Mouse (Mus musculus): Measurements from ENCODE around the gene Tubgcp6.

DNA sequence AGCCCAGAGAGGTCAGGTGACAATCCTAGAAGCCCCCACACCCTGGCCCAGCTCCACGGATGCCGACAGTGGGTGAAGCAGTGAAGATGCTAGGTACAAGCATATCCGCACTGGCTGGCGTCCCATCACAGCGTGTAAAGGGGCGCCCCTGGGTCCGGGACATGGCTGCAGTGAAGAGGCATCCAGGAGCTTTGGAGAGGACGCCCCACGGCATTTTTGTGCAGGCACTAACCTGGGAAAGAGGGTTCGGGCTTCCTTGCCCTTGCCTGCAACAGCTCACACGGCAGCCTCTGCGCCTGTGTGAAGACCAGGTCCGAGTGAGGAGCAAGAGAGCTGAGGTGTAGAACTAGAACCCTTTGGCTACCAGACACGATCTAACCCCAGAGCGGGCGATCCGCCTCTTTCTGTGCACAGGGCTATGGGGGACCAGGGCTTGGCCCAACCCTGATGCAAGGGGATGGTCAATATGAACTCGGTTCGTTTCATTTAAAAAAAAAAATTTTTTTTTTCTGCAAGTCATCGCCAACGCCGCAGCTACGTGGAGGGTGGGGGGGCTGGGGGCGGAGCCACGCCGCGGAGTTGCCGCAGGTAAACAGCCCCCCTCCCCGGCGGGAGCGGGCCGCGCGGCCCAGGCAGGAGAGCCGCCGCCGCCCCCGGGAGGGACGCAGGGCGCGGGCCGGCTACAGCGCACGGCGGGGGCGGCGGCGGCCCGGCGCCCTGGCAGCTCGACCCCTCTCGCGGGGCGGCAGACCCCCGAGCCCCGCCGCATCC is 63.6 kb downstream of the Tubgcp6 start, which contains the start of gene Panx2:
- TF ChIP-seq POLR2A (IDR thresholded peaks at IDR 0.05; ENCODE audit: insufficient read depth, low read depth, low read length), result no peak
- no peak for TF ChIP-seq EP300 (IDR thresholded peaks at IDR 0.05; ENCODE audit: insufficient read depth, low read depth, low read length)
